In genomic region chr9:122132145-122132544, GRCm38 (mm10) we compare ENCODE assay signal across 24 mouse cellular contexts. TPM values are rescaled to one million over a fixed set of nuclear protein-coding genes. Genes with fewer than 3 reads are reported as not detected.
DNase-seq lines count a peak whose midpoint lies in the region; ATAC-seq and TF ChIP-seq lines count a peak whose summit lies in the region.
"Had no signal": no experiment of that assay in that cellular context is flagged by ENCODE, and none has a peak within 500 bp of the region (broad histone marks: within the 10 kb centered on the region; RNA-seq: fewer than 3 reads in every experiment).

No protein-coding gene starts in this region.

- peaks cover 36% of the 10 kb centered on the region for H3K4me1 ChIP-seq in heart, embryonic 10.5 days
- peaks cover 21% of the 10 kb centered on the region for H3K4me1 ChIP-seq in stomach, embryonic 15.5 days
- H3K4me1 ChIP-seq in stomach, postnatal 0 days (replicated peaks; ENCODE audit: control insufficient read depth, insufficient read depth), result peaks cover 7% of the 10 kb centered on the region; the same call in 1 of the 2 replicates
- peaks cover 4 to 28% of the 10 kb centered on the region in 2 experiments; a peak in 3 of 4 replicates for H3K4me1 ChIP-seq in liver, embryonic 14.5 days (replicated peaks; ENCODE audit: control insufficient read depth in 2 of 2, insufficient read depth in 2 of 2, low read length in 1 of 2)

- H3K4me2 ChIP-seq in stomach, embryonic 15.5 days, result no peak overlapping the region
- H3K4me2 ChIP-seq in stomach, postnatal 0 days (replicated peaks; ENCODE audit: low read depth), result no peak overlapping the region
- H3K4me2 ChIP-seq in liver, embryonic 14.5 days (ENCODE audit: low read depth), result no peak overlapping the region
- H3K4me2 ChIP-seq: forebrain, embryonic 12.5 days; heart, embryonic 11.5 days; midbrain, embryonic 15.5 days; neural tube, embryonic 15.5 days had no signal

- TF ChIP-seq CTCF in stomach, postnatal 0 days (IDR thresholded peaks at IDR 0.05; ENCODE audit: low read depth), result no peak
- TF ChIP-seq CTCF in liver, embryonic 14.5 days (IDR thresholded peaks at IDR 0.05; ENCODE audit: low read depth), result no peak

- peaks cover 6% of the 10 kb centered on the region; the same call in 1 of the 2 replicates for H3K36me3 ChIP-seq in heart, embryonic 10.5 days
- 0 out of 2 replicates have a peak, but pooled peaks cover 4% of the 10 kb centered on the region for H3K36me3 ChIP-seq in stomach, embryonic 15.5 days
- no peaks in the 10 kb centered on the region; the same call in 1 of the 2 replicates for H3K36me3 ChIP-seq in stomach, postnatal 0 days (ENCODE audit: control insufficient read depth, insufficient read depth, low read length)
- H3K36me3 ChIP-seq in liver, embryonic 14.5 days (replicated peaks; ENCODE audit: control insufficient read depth, insufficient read depth, low read depth), result peaks cover 3% of the 10 kb centered on the region; the same call in 1 of the 2 replicates
- H3K36me3 ChIP-seq: midbrain, embryonic 15.5 days; neural tube, embryonic 15.5 days had no signal

- H3K9ac ChIP-seq in stomach, embryonic 15.5 days, result no peak overlapping the region
- no peak overlapping the region for H3K9ac ChIP-seq in stomach, postnatal 0 days (ENCODE audit: low read length)
- no peak overlapping the region for H3K9ac ChIP-seq in liver, embryonic 14.5 days (replicated peaks)
- H3K9ac ChIP-seq: forebrain, embryonic 12.5 days; midbrain, embryonic 15.5 days; neural tube, embryonic 15.5 days had no signal

- TF ChIP-seq EP300 in stomach, postnatal 0 days (optimal IDR thresholded peaks at IDR 0.05), result no peak
- TF ChIP-seq EP300 in liver, embryonic 14.5 days (IDR thresholded peaks at IDR 0.05; ENCODE audit: low read depth), result no peak

- H3K27ac ChIP-seq in heart, embryonic 10.5 days, result no peak overlapping the region
- no peak overlapping the region for H3K27ac ChIP-seq in stomach, embryonic 15.5 days
- H3K27ac ChIP-seq in stomach, postnatal 0 days (replicated peaks), result no peak overlapping the region
- H3K27ac ChIP-seq in liver, embryonic 14.5 days, result no peak overlapping the region
- H3K27ac ChIP-seq: embryonic facial prominence, embryonic 10.5 days; forebrain, embryonic 12.5 days; left cerebral cortex, adult 2 months; limb, embryonic 10.5 days; midbrain, embryonic 15.5 days; neural tube, embryonic 15.5 days had no signal

- WGBS in heart, embryonic 10.5 days, result 83% methylated on average over 7 of the region's 7 CpGs
- 68% methylated on average over 7 of the region's 7 CpGs for WGBS in stomach, embryonic 15.5 days
- WGBS in stomach, postnatal 0 days, result 72% methylated on average over 7 of the region's 7 CpGs
- 59% methylated on average over 7 of the region's 7 CpGs for WGBS in liver, embryonic 14.5 days (ENCODE audit: insufficient replicate concordance)

- 0 out of 2 replicates have a peak, but pooled peaks have one; percentile 29 for ATAC-seq in stomach, embryonic 15.5 days (ENCODE audit: insufficient read depth, low FRiP score, low read depth)
- no peak for ATAC-seq in stomach, postnatal 0 days (ENCODE audit: low FRiP score, low TSS enrichment)
- 0 out of 2 replicates have a peak, but pooled peaks have one; percentile 29 for ATAC-seq in liver, embryonic 14.5 days (ENCODE audit: insufficient read depth)
- ATAC-seq: activated CD4-positive, CD25-positive, alpha-beta regulatory T cell, adult 4 months; midbrain, embryonic 15.5 days had no signal

- peak; percentile 36 for DNase-seq in heart, embryonic 10.5 days (ENCODE audit: low spot score)
- no peak for DNase-seq in heart, adult 8-10 months (ENCODE audit: low spot score)
- DNase-seq in stomach, postnatal 0 days (ENCODE audit: low spot score), result no peak
- DNase-seq in liver, embryonic 14.5 days (ENCODE audit: low read depth in 3 of 3, low spot score in 3 of 3), result peak in 1 of 3 experiments; percentile 25
- no peak for DNase-seq in spleen, postnatal 14 days (ENCODE audit: low spot score in 2 of 2)
- DNase-seq in ovary, adult 18-20 months (ENCODE audit: low spot score), result no peak
- DNase-seq: adrenal gland, postnatal 10 days; cerebellum, adult 9-10 months; gastrocnemius, postnatal 25 days; heart, postnatal 10 days; lung, adult 2 months; right cerebral cortex, postnatal 25 days; thymus, postnatal 25 days had no signal

- H3K27me3 ChIP-seq in heart, embryonic 10.5 days (ENCODE audit: insufficient read depth, poor library complexity, severe bottlenecking), result no peaks in the 10 kb centered on the region
- no peaks in the 10 kb centered on the region for H3K27me3 ChIP-seq in stomach, embryonic 15.5 days (replicated peaks)
- H3K27me3 ChIP-seq in stomach, postnatal 0 days (ENCODE audit: control insufficient read depth, insufficient read depth, low read length), result no peaks in the 10 kb centered on the region
- H3K27me3 ChIP-seq in liver, embryonic 14.5 days (ENCODE audit: control insufficient read depth, insufficient read depth, low read length), result no peaks in the 10 kb centered on the region
- H3K27me3 ChIP-seq: forebrain, embryonic 12.5 days; megakaryocyte, embryonic 14.5 days; midbrain, embryonic 15.5 days; neural tube, embryonic 15.5 days had no signal

- no peaks in the 10 kb centered on the region for H3K9me3 ChIP-seq in heart, embryonic 10.5 days
- no peaks in the 10 kb centered on the region for H3K9me3 ChIP-seq in stomach, embryonic 15.5 days
- no peaks in the 10 kb centered on the region for H3K9me3 ChIP-seq in stomach, postnatal 0 days (ENCODE audit: control insufficient read depth, low read length)
- no peaks in the 10 kb centered on the region for H3K9me3 ChIP-seq in liver, embryonic 14.5 days (ENCODE audit: control insufficient read depth, low read length)
- H3K9me3 ChIP-seq: embryonic facial prominence, embryonic 10.5 days; forebrain, embryonic 12.5 days; G1E; limb, embryonic 10.5 days; megakaryocyte, embryonic 14.5 days; midbrain, embryonic 15.5 days; neural tube, embryonic 15.5 days had no signal

- H3K4me3 ChIP-seq in heart, embryonic 10.5 days, result no peak overlapping the region
- no peak overlapping the region for H3K4me3 ChIP-seq in stomach, embryonic 15.5 days (replicated peaks)
- no peak overlapping the region for H3K4me3 ChIP-seq in stomach, postnatal 0 days (ENCODE audit: low read depth, low read length)
- H3K4me3 ChIP-seq in liver, embryonic 14.5 days (ENCODE audit: insufficient read depth in 1 of 2, low read depth in 2 of 2, low read length in 2 of 2), result no peak overlapping the region
- H3K4me3 ChIP-seq: embryonic facial prominence, embryonic 10.5 days; forebrain, embryonic 12.5 days; left cerebral cortex, adult 2 months; limb, embryonic 10.5 days; megakaryocyte, embryonic 14.5 days; midbrain, embryonic 15.5 days; neural tube, embryonic 15.5 days had no signal

RNA-seq across cellular contexts. Expression of gene Snrk, which starts 15.1 kb away (rescaled TPM):
- 39.3 and 54.0 TPM in 2 replicates for polyA plus RNA-seq in heart, embryonic 10.5 days (2016; fragmentation: Nextera tagmentation; extraction: Ambion mirVana)
- total RNA-seq in heart, adult 8-10 months (2022), result 100 to 1,000 TPM; 111 to 152 (median 125) TPM
- 54.2 and 56.1 TPM in 2 replicates for polyA plus RNA-seq in stomach, embryonic 15.5 days (2015; fragmentation: Nextera tagmentation; extraction: Ambion mirVana)
- polyA plus RNA-seq in stomach, postnatal 0 days (2015; fragmentation: Nextera tagmentation; extraction: Ambion mirVana), result 34.0 and 38.2 TPM in 2 replicates
- 9.9 and 12.9 TPM in 2 replicates for polyA plus RNA-seq in liver, embryonic 14.5 days (2012; rRNA removed)
- 10.4 and 12.3 TPM in 2 replicates for polyA plus RNA-seq in liver, embryonic 14.5 days (2014; fragmentation: Nextera tagmentation; extraction: Ambion mirVana)
